In genomic region chr11:56247333-56247823, GRCm38 (mm10) we compare ENCODE assay signal across 18 mouse cellular contexts.
DNase-seq lines count a peak whose midpoint lies in the region; ATAC-seq and TF ChIP-seq lines count a peak whose summit lies in the region.
"Had no signal": no experiment of that assay in that cellular context is flagged by ENCODE, and none has a peak within 500 bp of the region (broad histone marks: within the 10 kb centered on the region; RNA-seq: fewer than 3 reads in every experiment).

No protein-coding gene starts in this region.

- no peak for ATAC-seq in hindbrain, embryonic 12.5 days (ENCODE audit: low FRiP score)
- ATAC-seq in midbrain, embryonic 12.5 days (ENCODE audit: low FRiP score, low read depth): 0 out of 2 replicates have a peak, but pooled peaks have one; percentile 56
- no peak for ATAC-seq in neural tube, embryonic 15.5 days (ENCODE audit: low FRiP score)
- ATAC-seq in monocyte, adult 5-6 weeks (replicated peaks; ENCODE audit: insufficient number of reproducible peaks, low FRiP score, low TSS enrichment, poor library complexity, severe bottlenecking): no peak

- no peaks in the 10 kb centered on the region for H3K9me3 ChIP-seq in hindbrain, embryonic 12.5 days (replicated peaks)
- H3K9me3 ChIP-seq in midbrain, embryonic 12.5 days: no peaks in the 10 kb centered on the region
- H3K9me3 ChIP-seq in neural tube, embryonic 15.5 days (replicated peaks): no peaks in the 10 kb centered on the region
- H3K9me3 ChIP-seq: embryonic facial prominence, embryonic 10.5 days; limb, embryonic 10.5 days had no signal

- H3K4me2 ChIP-seq in hindbrain, embryonic 12.5 days (replicated peaks): no peak overlapping the region
- 0 out of 2 replicates have a peak overlapping the region, but pooled peaks have one; percentile 15 for H3K4me2 ChIP-seq in midbrain, embryonic 12.5 days (replicated peaks)
- no peak overlapping the region for H3K4me2 ChIP-seq in neural tube, embryonic 15.5 days
- H3K4me2 ChIP-seq: liver, embryonic 11.5 days; lung, embryonic 14.5 days had no signal

- WGBS in hindbrain, embryonic 12.5 days: 35% methylated on average over 4 of the region's 4 CpGs
- 30% methylated on average over 4 of the region's 4 CpGs for WGBS in midbrain, embryonic 12.5 days
- WGBS in neural tube, embryonic 15.5 days: 31% methylated on average over 4 of the region's 4 CpGs

- peaks cover 2% of the 10 kb centered on the region; the same call in 1 of the 2 replicates for H3K27me3 ChIP-seq in hindbrain, embryonic 12.5 days
- H3K27me3 ChIP-seq in midbrain, embryonic 12.5 days: no peaks in the 10 kb centered on the region; the same call in 1 of the 2 replicates
- no peaks in the 10 kb centered on the region for H3K27me3 ChIP-seq in neural tube, embryonic 15.5 days (replicated peaks)

- H3K4me3 ChIP-seq in left cerebral cortex, adult 2 months: no peak overlapping the region
- no peak overlapping the region for H3K4me3 ChIP-seq in hindbrain, embryonic 12.5 days
- H3K4me3 ChIP-seq in midbrain, embryonic 12.5 days: no peak overlapping the region
- H3K4me3 ChIP-seq in neural tube, embryonic 15.5 days (replicated peaks): no peak overlapping the region
- H3K4me3 ChIP-seq: embryonic facial prominence, embryonic 10.5 days; erythroblast, embryonic 14.5 days; limb, embryonic 10.5 days had no signal

- H3K4me1 ChIP-seq in hindbrain, embryonic 12.5 days: peaks cover 22% of the 10 kb centered on the region
- H3K4me1 ChIP-seq in midbrain, embryonic 12.5 days: peaks cover 23% of the 10 kb centered on the region
- H3K4me1 ChIP-seq in neural tube, embryonic 15.5 days: peaks cover 23% of the 10 kb centered on the region

- TF ChIP-seq CTCF in left cerebral cortex, adult 2 months (IDR thresholded peaks at IDR 0.05): no peak

- H3K36me3 ChIP-seq in hindbrain, embryonic 12.5 days: no peaks in the 10 kb centered on the region
- no peaks in the 10 kb centered on the region for H3K36me3 ChIP-seq in midbrain, embryonic 12.5 days
- no peaks in the 10 kb centered on the region for H3K36me3 ChIP-seq in neural tube, embryonic 15.5 days
- H3K36me3 ChIP-seq: embryonic facial prominence, embryonic 10.5 days; limb, embryonic 10.5 days had no signal

- no peak overlapping the region for H3K9ac ChIP-seq in hindbrain, embryonic 12.5 days
- H3K9ac ChIP-seq in midbrain, embryonic 12.5 days (replicated peaks): no peak overlapping the region
- H3K9ac ChIP-seq in neural tube, embryonic 15.5 days (replicated peaks): no peak overlapping the region
- H3K9ac ChIP-seq: lung, embryonic 14.5 days had no signal

- peak overlapping the region; percentile 72 for H3K27ac ChIP-seq in left cerebral cortex, adult 2 months
- H3K27ac ChIP-seq in hindbrain, embryonic 12.5 days: peak overlapping the region; percentile 82; the same call in 1 of the 2 replicates
- H3K27ac ChIP-seq in midbrain, embryonic 12.5 days (replicated peaks): peak overlapping the region; percentile 66
- H3K27ac ChIP-seq in neural tube, embryonic 15.5 days (replicated peaks): peak overlapping the region; percentile 77
- H3K27ac ChIP-seq: embryonic facial prominence, embryonic 10.5 days; limb, embryonic 10.5 days; macrophage had no signal

- intact Hi-C loops in left cerebral cortex, adult 2 months (cut with DNase I): loop anchor here (5.0 to 10.0 kb wide), 2 partner anchors 765 to 1217 kb away; partner anchors contain the start of gene Gria1

- no peak for DNase-seq in left cerebral cortex, adult 2 months (ENCODE audit: extremely low spot score in 1 of 2, low spot score in 2 of 2)
- DNase-seq in left cerebral cortex, adult 9 months (ENCODE audit: low spot score in 2 of 2): no peak
- no peak for DNase-seq in urinary bladder, adult 18-20 months (ENCODE audit: low spot score in 2 of 2)
- no peak for DNase-seq in frontal cortex, postnatal 36 days (ENCODE audit: low spot score in 2 of 2)
- DNase-seq: cerebellum, adult 11 months; heart, adult 11 months; kidney, adult 2 months; thymus, adult 2 months had no signal
